Mouse (Mus musculus) testis, adult 2 months (tissue): ENCODE data around the gene Kras.

Experiments used
- CTCF ChIP-seq: fragments of 200-500 bp; IDR thresholded peaks from 2 replicates; pipeline ENCODE4 v1.5.1; 2012; ENCODE audit warnings: low read depth, mild to moderate bottlenecking, inconsistent platforms, low read length, moderate library complexity; ENCODE audit not compliant: control insufficient read depth, insufficient read depth, insufficient replicate concordance
- POLR2A ChIP-seq: fragments of 200-500 bp; IDR thresholded peaks from 2 replicates; pipeline ENCODE4 v1.6.1; 2012; ENCODE audit warnings: low read depth, mild to moderate bottlenecking, inconsistent platforms, low read length, moderate library complexity; ENCODE audit not compliant: control insufficient read depth

GRCm38 (mm10) chr6:145269313-145269845 lies 19.3 kb upstream of the Kras start:
- TF ChIP-seq POLR2A, result no peak
- TF ChIP-seq CTCF, result no peak
